Mouse (Mus musculus): ENCODE results near the gene Slc35c2.

Slc35c2 gene

DNA sequence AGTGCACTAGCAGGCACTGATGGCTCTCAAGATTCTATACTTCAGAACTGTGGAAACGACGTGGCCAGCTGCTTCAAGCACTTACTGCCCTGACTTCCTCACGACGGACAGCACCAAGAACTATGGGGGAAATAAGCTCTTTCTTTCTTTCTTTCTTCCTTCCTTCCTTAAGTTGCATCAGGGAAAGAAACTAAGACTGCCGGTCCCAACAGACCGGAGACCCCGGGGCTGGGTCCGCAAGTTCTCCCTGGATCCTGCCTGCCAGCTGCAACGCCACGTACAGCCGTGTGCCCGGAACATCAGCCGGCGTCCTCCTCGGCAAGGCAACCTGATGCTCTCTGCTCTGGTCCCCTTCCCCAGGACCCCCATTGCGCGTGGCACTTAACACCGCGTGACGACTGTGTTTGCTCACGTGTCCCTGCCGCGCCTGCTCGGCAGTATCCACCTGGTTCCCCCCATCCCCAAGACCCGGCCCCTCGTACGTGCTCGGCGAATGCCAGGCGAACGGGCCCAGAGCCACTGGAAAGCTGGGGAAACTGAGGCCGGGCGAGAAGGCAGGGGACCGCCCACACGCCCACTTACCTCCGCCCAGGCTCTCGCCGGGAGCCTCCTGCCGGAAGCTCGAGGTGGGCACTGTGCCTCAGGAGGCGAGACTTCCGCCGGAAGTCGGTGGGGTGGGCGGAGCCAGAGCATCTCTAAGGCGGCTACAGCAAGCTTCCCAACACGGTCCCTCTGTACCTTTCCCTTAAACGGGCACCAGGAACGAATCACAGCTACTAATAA, at the start of gene Slc35c2:
Gene Slc35c2 (minus strand): TSS at position 668 of the 783 bp plus-strand sequence.
- DNase-seq (ENCODE audit: low read depth), result peak; percentile 94

DNA sequence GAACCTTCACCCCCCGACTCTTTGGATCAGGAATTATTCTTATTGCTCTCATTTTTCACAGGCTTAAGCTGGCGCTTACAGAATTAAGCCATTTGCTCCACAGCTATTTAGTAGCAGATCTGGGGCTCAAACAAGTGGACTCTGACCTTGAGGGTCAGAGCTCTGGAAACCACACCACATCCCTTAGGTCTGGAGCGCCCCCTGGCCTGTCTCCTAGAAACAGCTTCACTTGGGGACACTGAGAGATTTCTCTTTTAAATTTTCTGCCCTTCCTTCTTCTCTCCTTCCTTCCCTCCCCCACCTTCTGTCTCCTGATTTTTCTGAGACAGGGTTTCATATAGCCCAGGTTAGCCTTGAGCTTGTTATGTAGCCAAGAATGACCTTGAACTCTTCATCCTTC, 49.5 kb upstream of the Slc35c2 start:
- DNase-seq (ENCODE audit: low read depth), result peak; percentile 45

GRCm38 (mm10) chr2:165332610-165333210, 45.0 kb upstream of the Slc35c2 start:
- no peak for DNase-seq (ENCODE audit: low read depth)

GRCm38 (mm10) chr2:165329703-165330102, 42.0 kb upstream of the Slc35c2 start:
- DNase-seq (ENCODE audit: low read depth), result no peak

- no peak for DNase-seq (ENCODE audit: low read depth)
Observed at GRCm38 (mm10) chr2:165328746-165329145, 41.1 kb upstream of the Slc35c2 start.

- no peak for DNase-seq (ENCODE audit: low read depth)
Observed at GRCm38 (mm10) chr2:165327386-165327785, 39.7 kb upstream of the Slc35c2 start.

GRCm38 (mm10) chr2:165326304-165327190, 38.9 kb upstream of the Slc35c2 start, which contains the start of gene Elmo2:
Elmo2 (minus strand) TSS chr2:165326479.
- DNase-seq (ENCODE audit: low read depth), result peak; percentile 99

- DNase-seq (ENCODE audit: low read depth), result no peak
Observed at GRCm38 (mm10) chr2:165325521-165326303, 38.0 kb upstream of the Slc35c2 start.

- DNase-seq (ENCODE audit: low read depth), result no peak
Observed at GRCm38 (mm10) chr2:165323928-165324327, 36.3 kb upstream of the Slc35c2 start.

DNA sequence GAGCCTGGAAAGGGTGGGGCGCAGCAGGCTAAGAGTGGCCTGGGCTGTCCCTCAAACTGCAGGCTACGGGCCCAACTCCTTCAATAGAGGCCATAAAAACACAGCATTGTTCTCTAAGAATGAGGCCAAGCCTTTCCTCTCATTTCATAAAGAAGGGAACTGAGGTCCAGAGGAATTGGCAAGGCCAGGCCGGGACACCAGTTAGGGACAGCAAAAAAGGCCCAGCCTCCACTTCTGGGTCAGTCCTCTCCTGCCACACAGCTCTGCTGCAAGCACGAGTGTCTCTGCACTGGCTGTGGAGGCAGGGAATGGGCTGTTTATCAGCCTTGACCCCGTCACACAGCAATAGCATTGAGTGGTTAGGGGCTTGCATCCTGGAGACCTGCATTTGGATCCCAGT, 35.8 kb upstream of the Slc35c2 start:
- DNase-seq (ENCODE audit: low read depth), result no peak

- DNase-seq (ENCODE audit: low read depth), result no peak
Observed at GRCm38 (mm10) chr2:165321981-165322735, 34.5 kb upstream of the Slc35c2 start.

GRCm38 (mm10) chr2:165321381-165321888, 33.8 kb upstream of the Slc35c2 start:
- peak; percentile 69 for DNase-seq (ENCODE audit: low read depth)

DNA sequence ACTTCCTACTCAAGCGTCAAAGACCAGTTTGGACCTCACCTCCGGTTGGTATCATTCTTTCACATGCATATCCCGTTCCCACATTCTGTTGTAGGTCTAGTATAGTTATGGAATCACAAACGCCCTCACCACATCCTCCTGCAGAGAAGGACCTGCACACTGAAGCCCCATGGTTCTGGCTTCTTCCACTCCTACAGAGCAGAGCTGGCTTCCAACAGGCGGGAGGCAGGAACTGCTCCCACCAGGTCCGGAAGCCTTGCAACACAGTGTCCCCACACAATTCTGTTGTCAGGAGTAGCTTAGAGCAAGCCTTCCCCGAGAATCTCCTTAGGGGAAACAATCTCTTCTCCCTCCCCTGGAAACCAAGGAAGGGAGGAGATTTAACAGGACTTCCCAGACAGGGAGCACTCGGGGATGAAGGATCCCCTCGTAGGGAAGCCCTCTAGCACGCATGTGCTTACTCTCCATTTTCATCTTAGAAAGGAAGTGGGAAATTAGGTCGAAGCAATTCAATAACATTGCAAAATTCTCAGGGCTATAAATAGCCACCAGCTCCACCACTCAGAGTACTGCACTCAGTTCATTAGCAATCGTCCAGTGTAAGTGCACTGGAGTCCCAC, 33.0 kb upstream of the Slc35c2 start:
- no peak for DNase-seq (ENCODE audit: low read depth)

DNA sequence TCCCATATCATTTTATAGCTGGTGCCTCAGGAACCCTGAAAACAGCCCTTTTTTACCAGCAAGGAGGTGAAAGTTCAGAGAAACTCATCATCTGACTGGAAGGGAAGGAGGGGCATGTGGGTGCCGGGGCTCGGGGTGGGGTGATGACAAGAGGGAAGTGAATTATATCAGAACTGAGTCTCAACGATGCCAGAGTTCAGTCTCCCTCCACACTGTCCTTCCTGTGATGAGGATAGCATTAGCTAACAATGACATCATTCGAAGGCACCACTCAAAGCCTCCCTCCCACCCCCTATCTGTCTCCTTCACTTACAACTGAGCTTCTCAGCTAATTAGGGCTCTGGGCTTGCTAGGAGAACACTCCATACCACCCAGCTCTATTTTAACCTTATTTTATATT, 31.8 kb upstream of the Slc35c2 start:
- DNase-seq (ENCODE audit: low read depth), result no peak

- no peak for DNase-seq (ENCODE audit: low read depth)
Observed at GRCm38 (mm10) chr2:165318941-165319340, 31.3 kb upstream of the Slc35c2 start.

- DNase-seq (ENCODE audit: low read depth), result no peak
Observed at GRCm38 (mm10) chr2:165317621-165318263, 30.1 kb upstream of the Slc35c2 start.

GRCm38 (mm10) chr2:165316837-165317473, 29.3 kb upstream of the Slc35c2 start:
- DNase-seq (ENCODE audit: low read depth), result no peak

- DNase-seq (ENCODE audit: low read depth), result no peak
Observed at GRCm38 (mm10) chr2:165316204-165316603, 28.5 kb upstream of the Slc35c2 start.

DNA sequence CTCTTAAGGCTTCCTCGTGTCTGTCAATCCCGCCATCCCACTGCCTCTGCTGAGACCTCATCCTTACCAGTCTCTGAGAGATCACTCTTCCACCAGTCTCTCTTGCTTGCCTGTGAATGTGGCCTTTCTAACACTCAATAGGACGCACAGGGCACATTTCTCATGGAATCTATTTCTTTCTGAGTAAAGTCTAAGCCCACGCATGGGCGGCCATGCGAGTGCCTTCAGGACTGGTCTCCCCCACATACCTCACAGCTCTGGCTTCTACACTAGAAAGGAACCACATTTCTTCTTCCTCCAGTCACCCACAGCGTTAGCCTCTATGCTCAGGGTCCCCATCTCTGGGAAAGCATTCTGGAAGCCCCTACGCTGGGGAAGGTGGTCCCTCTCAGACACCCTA, 26.5 kb upstream of the Slc35c2 start:
- DNase-seq (ENCODE audit: low read depth), result no peak
